Mouse (Mus musculus) cerebellum, adult 2 months (tissue): ENCODE data around the gene Pml.

Source experiments
- CTCF ChIP-seq: fragments of 200-500 bp; IDR thresholded peaks from 2 replicates; pipeline ENCODE4 v1.5.1; 2011; ENCODE audit warnings: low read depth, mild to moderate bottlenecking, control low read depth, low read length, moderate library complexity, borderline replicate concordance; ENCODE audit not compliant: insufficient read depth
- POLR2A ChIP-seq: fragments of 200-500 bp; IDR thresholded peaks from 2 replicates; pipeline ENCODE4 v1.6.1; 2011; ENCODE audit warnings: low read length, control low read depth, borderline replicate concordance; ENCODE audit not compliant: insufficient read depth

DNA sequence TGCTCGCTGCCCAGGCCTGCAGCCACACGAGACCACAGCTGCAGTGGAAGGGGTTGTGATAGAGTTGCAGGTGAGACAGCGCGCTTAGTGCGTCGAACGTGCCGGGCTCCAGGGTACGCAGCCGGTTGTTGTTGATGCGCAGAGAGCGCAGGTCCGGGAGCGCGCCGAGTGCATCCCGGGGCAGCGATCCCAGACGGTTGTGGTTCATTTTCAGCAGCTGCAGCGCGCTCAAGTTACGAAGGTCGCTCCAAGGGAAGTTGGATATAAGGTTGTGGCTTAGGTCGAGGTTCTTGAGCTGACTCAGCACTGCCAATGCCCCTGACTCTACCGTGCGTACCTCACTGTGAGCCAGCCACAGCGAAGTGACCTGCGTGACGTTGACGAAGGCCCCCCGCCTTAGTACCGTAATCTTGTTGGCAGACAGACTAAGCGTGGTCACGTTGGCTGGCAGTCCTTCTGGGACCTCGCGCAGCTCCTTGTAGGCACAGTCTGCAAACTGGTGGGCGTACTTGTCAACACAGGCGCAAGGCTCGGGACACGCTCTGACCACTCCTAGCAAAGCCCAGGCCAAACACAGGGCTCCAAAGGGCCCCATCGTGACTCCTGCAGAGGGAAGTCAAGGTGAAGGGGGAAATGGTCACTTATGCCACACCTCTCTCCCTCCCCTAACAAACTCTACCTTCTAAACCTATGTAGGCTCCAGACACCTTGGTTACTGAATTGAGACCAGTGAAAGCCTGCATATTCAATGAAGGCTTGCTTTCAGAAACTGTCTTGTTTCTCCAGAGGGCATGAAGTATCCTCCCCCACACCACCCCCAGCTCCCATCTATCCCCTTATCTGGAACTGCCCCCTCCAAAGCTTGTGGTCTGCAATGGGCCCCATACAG, 50.0 kb downstream of the Pml start:
- no peak for TF ChIP-seq CTCF
- no peak for TF ChIP-seq POLR2A
